Mouse (Mus musculus) hindbrain, embryonic 10.5 days (tissue): ENCODE measurements at regions not wholly inside any gene's neighbourhood (a gene's known extent, or its start where the extent isn't known, plus 50 kb on each side); places are given as distances from the start of the nearest gene placed in this dataset.
"Not testable (repeated sequence)": the region's sequence is repeated elsewhere in the genome, so short reads cannot be mapped to it uniquely, and the experiment has no call there.

Source experiments
- DNase-seq: peaks from one replicate; pipeline ENCODE4 v3.0.0-alpha.2; 2017; ENCODE audit warnings: low spot score
- H3K27ac ChIP-seq: fragments of 300-500 bp; sonication (generic); 2 replicates; pipeline ENCODE4 v1.5.1; 2016; ENCODE audit warnings: mild to moderate bottlenecking, moderate library complexity
- H3K27me3 ChIP-seq: fragments of 300-500 bp; sonication (generic); 2 replicates; pipeline ENCODE4 v1.6.1; 2016; ENCODE audit warnings: mild to moderate bottlenecking; ENCODE audit not compliant: poor library complexity, insufficient read depth, severe bottlenecking
- H3K36me3 ChIP-seq: fragments of 300-500 bp; sonication (generic); 2 replicates; pipeline ENCODE4 v1.6.1; 2016; ENCODE audit warnings: mild to moderate bottlenecking, moderate library complexity
- H3K4me1 ChIP-seq: fragments of 300-500 bp; sonication (generic); replicated peaks from 2 replicates; pipeline ENCODE4 v1.6.1; 2016; ENCODE audit warnings: mild to moderate bottlenecking
- H3K4me3 ChIP-seq: fragments of 300-500 bp; sonication (generic); 2 replicates; pipeline ENCODE4 v1.5.1; 2016; ENCODE audit warnings: mild to moderate bottlenecking, moderate library complexity
- H3K9me3 ChIP-seq: fragments of 300-500 bp; sonication (generic); 2 replicates; pipeline ENCODE4 v1.6.1; 2016; ENCODE audit warnings: mild to moderate bottlenecking, moderate library complexity
- WGBS: fragments of 180-500 bp; shearing (Covaris S2); methylation state at CpG from one replicate; pipeline ENCODE4 v1.1.7; 2016; 5-methylcytosine and 5-hydroxymethylcytosine counted together

GRCm38 (mm10) chr13:83762484-83762883 is 258.6 kb downstream of the Mef2c start:
- Histone ChIP-seq H3K27me3 (no peaks in the 10 kb centered on the region), H3K4me1 (no peaks in the 10 kb centered on the region), H3K27ac (no peak overlapping the region), H3K36me3 (no peaks in the 10 kb centered on the region), H3K4me3 (no peak overlapping the region), H3K9me3 (no peaks in the 10 kb centered on the region)
- WGBS, result 84% methylated on average over 1 of the region's 1 CpGs
- DNase-seq, result no peak

GRCm38 (mm10) chr13:83763288-83763687 is 259.5 kb downstream of the Mef2c start:
- H3K9me3 ChIP-seq, H3K27ac ChIP-seq, H3K4me1 ChIP-seq, H3K36me3 ChIP-seq, H3K27me3 ChIP-seq, H3K4me3 ChIP-seq, DNase-seq: not testable (repeated sequence)
- WGBS, result 65% methylated on average over 5 of the region's 5 CpGs

GRCm38 (mm10) chr13:83785643-83786042 is 281.8 kb downstream of the Mef2c start:
- no peak for DNase-seq
- H3K9me3 ChIP-seq, result no peaks in the 10 kb centered on the region
- no peak overlapping the region for H3K4me3 ChIP-seq
- H3K4me1 ChIP-seq, result no peaks in the 10 kb centered on the region
- H3K27me3 ChIP-seq, result no peaks in the 10 kb centered on the region
- H3K36me3 ChIP-seq, result no peaks in the 10 kb centered on the region
- no peak overlapping the region for H3K27ac ChIP-seq

GRCm38 (mm10) chr13:83809535-83809934 is 305.7 kb downstream of the Mef2c start:
- H3K9me3 ChIP-seq, result no peaks in the 10 kb centered on the region
- no peak overlapping the region for H3K27ac ChIP-seq
- no peaks in the 10 kb centered on the region for H3K36me3 ChIP-seq
- H3K4me1 ChIP-seq, result no peaks in the 10 kb centered on the region
- H3K4me3 ChIP-seq, result no peak overlapping the region
- no peak for DNase-seq
- no peaks in the 10 kb centered on the region for H3K27me3 ChIP-seq
- WGBS, result 85% methylated on average over 1 of the region's 1 CpGs

GRCm38 (mm10) chr13:83820291-83820690 is 316.5 kb downstream of the Mef2c start:
- H3K27ac ChIP-seq, result no peak overlapping the region
- DNase-seq, result no peak
- 73% methylated on average over 4 of the region's 4 CpGs for WGBS

GRCm38 (mm10) chr13:83820721-83821120 is 316.9 kb downstream of the Mef2c start:
- 90% methylated on average over 3 of the region's 3 CpGs for WGBS
- no peak for DNase-seq
- Histone ChIP-seq H3K27me3 (peaks cover 4% of the 10 kb centered on the region), H3K4me3 (no peak overlapping the region), H3K4me1 (no peaks in the 10 kb centered on the region), H3K9me3 (no peaks in the 10 kb centered on the region), H3K27ac (no peak overlapping the region), H3K36me3 (no peaks in the 10 kb centered on the region)

More at GRCm38 (mm10) chr13:83820291-83820690, 316.5 kb downstream of the Mef2c start:
- no peaks in the 10 kb centered on the region for H3K36me3 ChIP-seq
- H3K9me3 ChIP-seq, result no peaks in the 10 kb centered on the region
- H3K27me3 ChIP-seq, result no peaks in the 10 kb centered on the region; the same call in 1 of the 2 replicates
- H3K4me1 ChIP-seq, result no peaks in the 10 kb centered on the region
- H3K4me3 ChIP-seq, result no peak overlapping the region

GRCm38 (mm10) chr13:83824926-83825325 is 321.1 kb downstream of the Mef2c start:
- Histone ChIP-seq H3K4me3 (no peak overlapping the region), H3K27me3 (peaks cover 4% of the 10 kb centered on the region), H3K36me3 (no peaks in the 10 kb centered on the region), H3K4me1 (peaks cover 12% of the 10 kb centered on the region), H3K27ac (no peak overlapping the region), H3K9me3 (no peaks in the 10 kb centered on the region)
- DNase-seq, result no peak
- 90% methylated on average over 4 of the region's 4 CpGs for WGBS

- no peak for DNase-seq
- Histone ChIP-seq H3K9me3 (no peaks in the 10 kb centered on the region), H3K27ac (0 out of 2 replicates have a peak overlapping the region, but pooled peaks have one; percentile 16), H3K27me3 (peaks cover 4% of the 10 kb centered on the region), H3K4me1 (peaks cover 12% of the 10 kb centered on the region), H3K36me3 (no peaks in the 10 kb centered on the region), H3K4me3 (no peak overlapping the region)
- 50% methylated on average over 4 of the region's 4 CpGs for WGBS
Observed at GRCm38 (mm10) chr13:83826841-83827463, 323.1 kb downstream of the Mef2c start.

- 76% methylated on average over 6 of the region's 6 CpGs for WGBS
- Histone ChIP-seq H3K4me1 (peaks cover 30% of the 10 kb centered on the region), H3K9me3 (no peaks in the 10 kb centered on the region), H3K27ac (peak overlapping the region; percentile 76), H3K27me3 (no peaks in the 10 kb centered on the region), H3K36me3 (no peaks in the 10 kb centered on the region), H3K4me3 (no peak overlapping the region)
- DNase-seq, result no peak
Observed at GRCm38 (mm10) chr13:83865932-83866685, 356.0 kb upstream of the Tmem161b start.

- 76% methylated on average over 1 of the region's 1 CpGs for WGBS
- no peak for DNase-seq
- Histone ChIP-seq H3K27me3 (no peaks in the 10 kb centered on the region), H3K4me3 (no peak overlapping the region), H3K9me3 (no peaks in the 10 kb centered on the region), H3K27ac (peak overlapping the region; percentile 76; the same call in 1 of the 2 replicates), H3K4me1 (peaks cover 30% of the 10 kb centered on the region), H3K36me3 (no peaks in the 10 kb centered on the region)
Observed at GRCm38 (mm10) chr13:83867211-83867610, 354.9 kb upstream of the Tmem161b start.

GRCm38 (mm10) chr13:83867831-83868473 is 354.1 kb upstream of the Tmem161b start:
- H3K27me3 ChIP-seq, result no peaks in the 10 kb centered on the region
- 70% methylated on average over 4 of the region's 4 CpGs for WGBS
- no peak overlapping the region for H3K4me3 ChIP-seq
- H3K27ac ChIP-seq, result peak overlapping the region; percentile 79
- H3K9me3 ChIP-seq, result no peaks in the 10 kb centered on the region
- no peaks in the 10 kb centered on the region for H3K36me3 ChIP-seq
- DNase-seq, result no peak
- H3K4me1 ChIP-seq, result peaks cover 36% of the 10 kb centered on the region

GRCm38 (mm10) chr13:83868922-83869321 is 353.2 kb upstream of the Tmem161b start:
- Histone ChIP-seq H3K36me3 (no peaks in the 10 kb centered on the region), H3K27me3 (no peaks in the 10 kb centered on the region), H3K4me3 (no peak overlapping the region), H3K9me3 (no peaks in the 10 kb centered on the region), H3K27ac (peak overlapping the region; percentile 78), H3K4me1 (peaks cover 42% of the 10 kb centered on the region)
- peak; percentile 29 for DNase-seq
- WGBS, result 54% methylated on average over 4 of the region's 4 CpGs
